In the genomic region with DNA sequence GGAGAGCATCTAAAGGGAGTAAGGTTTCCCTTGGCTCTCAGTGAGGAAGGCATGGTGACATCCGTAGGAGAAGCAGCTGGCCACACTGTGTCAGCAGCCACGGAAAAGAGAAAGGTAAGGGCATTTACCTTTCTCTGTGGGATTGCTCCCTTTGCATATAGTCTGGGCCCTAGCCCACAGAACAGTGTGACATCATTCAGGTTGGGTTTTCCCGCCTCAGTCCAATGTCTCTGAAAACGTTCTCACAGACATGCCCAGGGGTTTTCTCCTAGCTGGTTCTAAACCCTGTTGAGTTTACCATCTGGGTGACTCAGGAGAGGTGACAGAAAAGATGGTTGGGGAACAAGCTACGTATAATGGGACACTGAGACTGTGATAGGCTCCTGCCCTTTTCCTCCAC, we compare ENCODE assay signal across 31 mouse cellular contexts.
"Had no signal": no experiment of that assay in that cellular context is flagged by ENCODE, and none has a peak within 500 bp of the region (broad histone marks: within the 10 kb centered on the region; RNA-seq: fewer than 3 reads in every experiment).

No protein-coding gene starts in this region.

- H3K36me3 ChIP-seq: heart, embryonic 12.5 days; heart, embryonic 13.5 days; heart, embryonic 15.5 days; hindbrain, embryonic 10.5 days; hindbrain, embryonic 12.5 days; hindbrain, embryonic 13.5 days; hindbrain, embryonic 15.5 days; intestine, embryonic 15.5 days; kidney, embryonic 15.5 days had no signal

- H3K27me3 ChIP-seq: heart, embryonic 12.5 days; heart, embryonic 13.5 days; heart, embryonic 15.5 days; hindbrain, embryonic 12.5 days; hindbrain, embryonic 13.5 days; hindbrain, embryonic 15.5 days; intestine, embryonic 15.5 days; kidney, embryonic 15.5 days had no signal

- H3K4me3 ChIP-seq: heart, embryonic 12.5 days; heart, embryonic 13.5 days; heart, embryonic 15.5 days; hindbrain, embryonic 10.5 days; hindbrain, embryonic 12.5 days; hindbrain, embryonic 13.5 days; hindbrain, embryonic 15.5 days; intestine, embryonic 15.5 days; kidney, embryonic 15.5 days; layer of hippocampus, adult 2 months; left cerebral cortex, adult 2 months had no signal

- DNase-seq: heart, postnatal 10 days; heart, postnatal 14 days; heart, postnatal 36 days; heart, postnatal 4 days; kidney, adult 11 months; kidney, adult 18-20 months; kidney, adult 2 months; kidney, adult 8-10 months; kidney, adult 9 months; kidney, postnatal 10 days; kidney, postnatal 14 days; kidney, postnatal 25 days; kidney, postnatal 36 days; kidney, postnatal 4 days; layer of hippocampus, adult 9-11 months; layer of hippocampus, postnatal 36 days had no signal

- H3K27ac ChIP-seq: heart, embryonic 13.5 days; heart, embryonic 15.5 days; hindbrain, embryonic 10.5 days; hindbrain, embryonic 12.5 days; hindbrain, embryonic 13.5 days; hindbrain, embryonic 14.5 days; hindbrain, embryonic 15.5 days; hindbrain, postnatal 0 days; intestine, embryonic 15.5 days; kidney, embryonic 15.5 days; kidney, postnatal 0 days; layer of hippocampus, adult 2 months; left cerebral cortex, adult 2 months had no signal

- H3K9me3 ChIP-seq: heart, embryonic 12.5 days; heart, embryonic 13.5 days; heart, embryonic 15.5 days; hindbrain, embryonic 10.5 days; hindbrain, embryonic 12.5 days; hindbrain, embryonic 13.5 days; hindbrain, embryonic 15.5 days; intestine, embryonic 15.5 days had no signal

- H3K9ac ChIP-seq: heart, embryonic 12.5 days; heart, embryonic 13.5 days; heart, embryonic 15.5 days; hindbrain, embryonic 12.5 days; hindbrain, embryonic 13.5 days; hindbrain, embryonic 14.5 days; hindbrain, embryonic 15.5 days; intestine, embryonic 15.5 days; kidney, embryonic 15.5 days had no signal

- H3K4me2 ChIP-seq: heart, embryonic 11.5 days; heart, embryonic 12.5 days; heart, embryonic 13.5 days; heart, embryonic 15.5 days; hindbrain, embryonic 12.5 days; hindbrain, embryonic 13.5 days; hindbrain, embryonic 14.5 days; hindbrain, embryonic 15.5 days; intestine, embryonic 15.5 days; kidney, embryonic 15.5 days had no signal

- H3K4me1 ChIP-seq: heart, embryonic 12.5 days; heart, embryonic 13.5 days; heart, embryonic 15.5 days; hindbrain, embryonic 10.5 days; hindbrain, embryonic 12.5 days; hindbrain, embryonic 13.5 days; hindbrain, embryonic 15.5 days; intestine, embryonic 15.5 days; kidney, embryonic 15.5 days had no signal
